Mouse (Mus musculus) testis, postnatal 14 days (tissue): ENCODE measurements around the gene Cacna2d4.
"Not testable (repeated sequence)": the region's sequence is repeated elsewhere in the genome, so short reads cannot be mapped to it uniquely, and the experiment has no call there.

Experiments
- DNase-seq: peaks from one replicate; pipeline ENCODE4 v3.0.0; 2021; ENCODE audit warnings: low spot score

Gene Cacna2d4

DNA sequence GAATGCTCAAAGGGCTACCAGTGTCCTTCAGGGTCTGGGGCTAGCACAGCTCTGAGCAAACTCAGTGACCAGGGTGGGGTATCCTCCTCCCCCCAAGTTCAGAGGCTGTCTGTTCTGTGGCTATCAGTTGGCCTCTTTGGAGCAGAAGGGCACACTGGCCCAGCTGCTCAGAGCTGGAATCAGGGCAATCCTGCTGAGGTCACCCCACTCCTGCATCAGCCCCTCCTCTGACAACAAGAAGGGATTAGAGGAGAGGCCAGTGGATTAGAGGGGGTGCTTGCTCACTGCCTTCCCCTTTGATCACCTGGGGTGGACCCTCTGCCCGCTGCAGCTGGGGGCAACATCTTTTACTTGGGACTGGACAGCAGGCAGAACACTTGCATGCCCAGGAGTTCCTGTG lies at the start of gene Cacna2d4:
Cacna2d4 (plus strand) TSS at position 286 of the 400 bp plus-strand sequence.
- no peak for DNase-seq

DNA sequence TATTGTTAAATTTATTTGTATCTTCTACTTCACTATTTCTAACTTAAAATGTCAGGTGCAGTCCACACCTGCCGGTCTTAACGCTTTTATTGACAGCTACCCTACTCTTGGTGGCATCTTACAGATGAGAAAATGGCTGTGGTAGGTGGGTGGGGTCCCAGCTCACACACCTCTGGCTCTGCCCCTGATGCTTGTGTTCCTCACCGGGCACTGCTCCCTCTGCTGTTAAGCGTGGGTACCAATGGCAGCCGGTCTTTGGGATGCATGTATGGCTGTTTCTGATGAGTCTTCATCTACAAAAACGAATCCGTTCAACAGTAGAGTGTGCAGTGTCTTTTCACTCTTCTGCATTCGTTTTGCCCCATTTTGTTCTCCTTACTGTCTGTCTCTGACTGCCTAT lies 49.7 kb upstream of the Cacna2d4 start:
- DNase-seq = no peak

DNA sequence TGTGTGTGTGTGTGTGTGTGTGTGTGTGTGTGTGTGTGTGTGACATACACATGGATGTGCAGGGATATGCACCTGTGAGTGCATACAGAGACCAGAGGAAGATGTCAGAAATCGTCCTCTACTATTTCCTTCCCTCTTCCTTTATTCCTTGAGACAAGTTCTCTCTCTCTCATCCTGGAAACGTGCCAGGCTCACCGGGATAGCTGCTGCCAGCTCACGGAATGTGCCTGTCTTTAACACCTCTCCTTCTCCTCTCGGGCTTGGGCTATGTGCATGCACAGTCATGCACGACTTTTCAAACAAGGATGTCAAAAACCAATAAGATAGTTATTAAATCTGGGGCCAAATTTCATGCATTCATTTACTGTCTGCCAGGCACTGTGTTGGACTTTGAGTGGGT lies 48.7 kb upstream of the Cacna2d4 start:
- no peak for DNase-seq

DNA sequence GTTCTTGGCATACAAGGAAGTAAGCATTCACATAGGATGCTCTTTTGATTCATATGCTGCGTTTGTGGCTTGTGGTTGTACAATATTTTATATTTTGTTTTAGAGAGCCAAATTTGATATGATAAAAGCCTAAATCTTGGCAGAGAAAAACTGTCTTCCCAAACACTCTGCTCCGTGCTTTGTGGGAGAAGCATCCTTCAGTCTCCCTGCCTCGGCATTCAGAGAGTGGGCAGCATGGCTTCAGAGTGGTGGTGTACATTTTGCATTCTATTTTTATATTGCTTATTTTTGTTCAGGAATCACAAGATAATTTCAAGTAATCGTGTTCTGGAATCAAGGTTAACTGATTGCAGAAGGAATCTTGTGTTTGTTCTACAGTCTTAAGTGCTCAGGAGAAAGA lies 44.8 kb upstream of the Cacna2d4 start:
- DNase-seq = no peak

GRCm38 (mm10) chr6:119193571-119194154 lies 42.7 kb upstream of the Cacna2d4 start:
- no peak for DNase-seq

GRCm38 (mm10) chr6:119194161-119194560 lies 42.2 kb upstream of the Cacna2d4 start:
- no peak for DNase-seq

DNA sequence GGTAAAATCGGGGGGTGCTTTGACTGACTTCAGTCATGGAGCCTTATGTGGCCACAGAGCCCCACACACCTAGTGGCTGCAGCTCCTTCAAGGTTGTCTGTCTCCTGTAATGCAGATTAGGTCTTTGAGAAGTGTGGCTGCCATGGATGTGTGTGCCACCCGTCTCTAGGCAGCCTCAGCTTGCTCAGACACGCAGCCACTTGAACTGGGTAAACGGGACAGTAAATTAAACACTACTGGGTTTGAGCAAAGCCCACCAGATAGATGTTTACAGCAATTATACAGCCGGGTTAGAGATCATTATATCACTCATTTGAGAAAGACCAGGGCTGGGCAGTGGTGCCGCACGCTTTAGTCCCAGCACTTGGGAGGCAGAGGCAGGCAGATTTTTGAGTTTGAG lies 41.7 kb upstream of the Cacna2d4 start:
- no peak for DNase-seq

DNA sequence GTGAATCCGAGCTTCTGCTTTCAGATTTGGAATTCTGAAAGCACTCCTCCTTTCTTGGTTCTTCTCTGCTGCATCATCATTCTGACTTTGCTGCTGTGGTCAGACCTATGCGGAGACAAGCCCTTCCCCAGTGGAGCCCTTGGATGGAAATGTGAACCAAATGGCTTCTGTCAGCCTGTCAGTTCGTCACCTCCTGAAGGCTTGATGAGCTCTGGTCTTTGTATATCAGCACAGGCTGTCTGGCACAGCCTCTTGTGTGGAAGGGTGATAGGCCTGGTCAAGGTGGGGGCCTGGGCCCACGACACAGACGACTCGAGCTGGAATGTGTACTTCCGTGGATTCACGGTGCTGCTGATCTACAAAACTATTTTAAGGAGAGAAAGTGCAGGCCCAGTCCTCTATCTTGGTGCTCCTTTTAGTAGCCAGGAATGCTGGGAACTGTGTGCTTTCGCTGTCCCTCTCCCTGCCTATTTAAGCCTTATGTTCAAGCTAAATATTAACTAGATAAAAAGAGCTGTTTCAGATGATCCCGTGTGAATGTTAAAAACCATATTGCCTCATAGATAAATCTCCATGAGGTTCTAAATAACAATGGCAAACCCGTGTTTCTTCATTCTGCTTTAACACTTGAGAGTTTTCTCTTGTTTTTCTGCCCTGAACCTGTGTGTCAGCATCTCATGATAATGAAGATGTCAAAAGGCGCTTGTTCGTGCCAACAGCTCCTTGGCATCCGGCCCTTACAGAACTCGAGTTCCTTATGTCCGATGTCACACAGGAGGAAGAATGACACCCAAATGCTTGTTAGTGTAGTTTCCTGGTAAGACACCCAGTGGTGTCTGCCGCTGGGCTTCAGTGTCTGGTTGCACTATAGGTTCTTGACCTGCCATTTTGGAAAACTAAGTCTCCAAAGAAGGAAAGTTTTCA lies 39.7 kb upstream of the Cacna2d4 start, which contains the start of gene Cacna1c:
Cacna1c (minus strand) TSS at position 37 of the 924 bp plus-strand sequence.
- no peak for DNase-seq

GRCm38 (mm10) chr6:119198534-119199273 lies 37.6 kb upstream of the Cacna2d4 start:
- no peak for DNase-seq

DNA sequence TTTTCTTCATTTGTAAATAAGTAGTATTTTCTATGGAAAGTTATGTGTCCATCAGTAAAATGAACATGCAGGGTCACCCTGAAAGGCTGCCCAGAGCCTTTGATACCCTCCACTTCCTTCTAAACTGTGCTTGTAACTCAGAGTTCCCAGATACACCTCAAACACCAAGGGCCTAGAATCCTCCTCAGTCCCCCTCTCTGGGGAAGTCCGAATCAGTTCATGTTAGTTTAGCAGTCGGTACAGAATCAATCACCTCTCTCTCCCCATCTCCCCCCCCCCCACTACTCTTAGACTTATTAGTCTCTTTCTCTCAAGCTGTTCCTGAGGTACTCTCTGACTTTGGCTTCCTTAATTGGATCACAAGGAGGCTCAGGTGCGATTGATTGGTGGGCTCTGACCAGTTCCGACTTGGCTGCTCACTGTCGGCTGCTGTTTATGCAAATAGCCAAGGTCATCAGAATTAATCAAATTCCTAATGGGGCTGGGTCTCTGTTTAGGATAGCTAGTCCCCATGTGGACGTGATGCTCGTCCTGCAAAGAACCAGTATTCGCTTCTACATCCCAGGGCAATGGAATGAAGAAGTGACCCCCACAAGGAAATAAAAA lies 36.9 kb upstream of the Cacna2d4 start:
- no peak for DNase-seq

- no peak for DNase-seq
Observed at GRCm38 (mm10) chr6:119200362-119200761, 36.0 kb upstream of the Cacna2d4 start.

DNA sequence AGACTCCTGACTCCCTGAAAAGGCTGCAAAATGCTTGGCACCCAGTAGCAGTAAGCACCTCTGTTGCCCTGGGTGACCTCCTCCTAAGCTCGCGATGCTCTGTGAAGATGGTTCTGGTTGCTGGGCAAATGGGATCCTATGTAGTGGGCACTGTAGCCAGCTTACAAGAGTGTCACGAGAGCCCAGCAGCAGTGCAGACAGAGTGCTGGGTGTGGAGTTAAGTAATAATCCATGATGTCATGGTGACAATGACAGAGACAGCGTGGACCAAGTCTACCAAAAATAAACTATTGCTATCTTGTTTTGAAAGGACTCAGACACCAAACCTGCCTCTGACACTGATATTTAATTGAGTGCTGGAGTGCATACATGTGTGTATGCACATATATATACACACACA lies 34.8 kb upstream of the Cacna2d4 start:
- no peak for DNase-seq

DNA sequence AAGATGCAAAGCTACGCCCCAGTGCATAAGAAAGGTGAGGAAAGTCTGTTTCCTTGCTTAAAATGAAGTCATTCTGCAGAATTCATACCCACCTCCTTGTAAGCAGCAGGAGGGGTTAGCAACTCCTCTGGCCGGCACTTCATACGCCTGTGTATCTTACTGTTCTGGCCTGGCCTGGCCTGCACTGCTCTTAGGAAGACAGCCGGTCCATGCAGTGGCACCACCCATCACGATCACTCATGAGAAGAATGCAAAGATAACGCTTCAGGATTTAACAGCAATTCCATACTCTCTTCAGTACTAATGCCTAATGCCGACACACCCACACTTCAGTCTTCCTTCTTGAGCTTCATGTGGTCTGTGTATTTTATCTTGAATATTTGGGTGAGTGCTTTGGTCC lies 32.0 kb upstream of the Cacna2d4 start:
- DNase-seq = no peak

DNA sequence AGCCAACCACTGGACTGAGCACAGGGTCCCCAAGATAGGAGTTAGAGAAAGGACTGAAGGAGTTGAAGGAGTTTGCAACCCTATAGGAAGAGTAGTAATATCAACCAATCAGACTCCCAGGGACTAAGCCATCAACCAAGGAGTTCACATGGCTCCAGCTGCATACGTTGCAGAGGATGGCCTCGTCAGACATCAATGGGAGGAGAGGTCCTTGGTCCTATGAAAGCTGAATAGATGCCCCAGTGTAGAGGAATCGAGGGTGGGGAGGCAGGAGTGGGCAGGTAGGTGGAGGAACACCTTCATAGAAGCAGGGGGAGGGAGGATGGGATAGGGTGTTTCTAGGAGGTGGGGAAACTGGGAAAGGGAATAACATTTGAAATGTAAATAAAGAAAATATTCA lies 31.4 kb upstream of the Cacna2d4 start:
- DNase-seq = no peak

DNA sequence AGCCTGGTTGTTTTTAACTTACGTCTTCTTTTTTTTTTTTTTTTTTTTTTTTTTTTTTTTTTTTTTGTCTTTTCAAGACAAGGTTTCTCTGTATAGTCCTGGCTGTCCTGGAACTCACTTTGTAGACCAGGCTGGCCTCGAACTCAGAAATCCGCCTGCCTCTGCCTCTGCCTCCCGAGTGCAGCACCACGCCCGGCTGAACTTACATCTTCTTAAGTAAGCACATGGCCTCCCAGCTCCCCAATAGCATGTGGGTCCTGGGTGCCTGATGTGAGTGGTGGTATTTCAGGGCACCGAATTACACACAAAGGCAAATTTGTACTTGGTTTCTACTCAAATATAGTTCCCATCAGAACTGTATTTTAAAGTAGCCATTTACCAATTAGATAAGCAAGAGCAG lies 30.3 kb upstream of the Cacna2d4 start:
- DNase-seq = not testable (repeated sequence)

DNA sequence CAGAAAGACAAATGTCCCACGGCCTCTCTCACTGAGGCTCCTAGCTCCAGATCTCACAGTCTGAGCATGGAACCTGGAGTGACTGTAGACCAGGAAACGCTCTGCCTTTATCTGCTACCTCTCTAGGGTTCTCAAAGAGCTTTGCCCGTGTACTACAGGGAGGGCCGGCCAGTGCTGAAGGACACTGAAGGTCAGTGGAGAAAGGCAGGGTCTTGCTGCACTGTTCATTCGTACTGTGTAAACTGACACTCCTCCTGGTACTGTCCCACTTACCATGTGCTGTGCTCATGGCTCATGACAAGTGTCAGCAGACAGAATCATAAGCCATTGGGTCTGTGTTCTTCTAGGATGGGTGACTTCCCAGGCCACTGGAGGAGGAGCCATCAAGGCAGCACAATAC lies 23.0 kb upstream of the Cacna2d4 start:
- no peak for DNase-seq

DNA sequence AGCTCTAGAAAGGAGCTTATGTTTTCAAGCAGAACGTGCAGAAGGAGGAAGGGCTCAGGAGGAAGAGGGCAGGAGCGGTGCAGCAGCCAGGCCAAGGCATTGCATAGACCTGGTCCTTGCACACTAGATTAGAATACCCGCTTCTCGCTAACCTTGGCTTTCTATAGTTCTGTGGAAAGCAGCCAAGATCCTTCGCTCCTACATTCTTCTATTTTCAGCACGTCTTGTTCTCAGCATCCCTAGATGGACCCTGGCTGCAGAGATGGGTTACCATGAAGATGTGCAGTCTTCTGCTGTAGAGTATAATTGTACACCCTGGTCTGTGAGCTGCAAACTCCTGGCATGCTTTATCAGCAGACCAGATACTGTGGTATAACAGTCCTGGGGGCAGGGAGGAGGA lies 22.1 kb upstream of the Cacna2d4 start:
- no peak for DNase-seq

DNA sequence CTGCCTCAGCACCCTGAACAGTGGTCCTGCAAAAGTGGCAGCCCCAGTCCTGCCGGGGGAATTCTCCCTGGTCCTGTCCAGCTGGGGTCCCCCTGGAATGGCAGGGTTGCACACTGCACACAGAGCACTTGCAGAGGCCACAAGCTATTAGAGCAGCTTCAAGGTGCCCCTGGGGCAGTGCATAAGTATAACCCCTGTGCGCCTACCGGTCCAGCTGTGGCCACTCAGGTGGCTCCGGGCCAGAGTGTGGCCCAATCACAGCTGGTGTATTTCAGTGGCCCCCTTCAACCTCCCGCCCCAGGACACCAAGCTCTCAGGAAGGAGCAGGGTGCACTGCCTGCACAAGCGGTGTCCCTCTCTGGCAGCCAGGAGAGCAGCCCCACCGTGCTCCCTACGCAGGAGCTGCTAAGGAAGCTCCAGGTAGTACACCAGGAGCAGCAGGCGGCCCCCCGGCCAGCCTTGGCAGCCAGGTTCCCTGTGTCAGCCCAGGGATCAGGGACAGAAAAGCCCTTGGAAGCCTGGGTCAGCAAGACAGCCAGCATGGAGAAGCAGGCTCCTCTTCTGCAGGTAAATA lies 21.2 kb upstream of the Cacna2d4 start:
- no peak for DNase-seq

- no peak for DNase-seq
Observed at GRCm38 (mm10) chr6:119217661-119218060, 18.7 kb upstream of the Cacna2d4 start.

DNA sequence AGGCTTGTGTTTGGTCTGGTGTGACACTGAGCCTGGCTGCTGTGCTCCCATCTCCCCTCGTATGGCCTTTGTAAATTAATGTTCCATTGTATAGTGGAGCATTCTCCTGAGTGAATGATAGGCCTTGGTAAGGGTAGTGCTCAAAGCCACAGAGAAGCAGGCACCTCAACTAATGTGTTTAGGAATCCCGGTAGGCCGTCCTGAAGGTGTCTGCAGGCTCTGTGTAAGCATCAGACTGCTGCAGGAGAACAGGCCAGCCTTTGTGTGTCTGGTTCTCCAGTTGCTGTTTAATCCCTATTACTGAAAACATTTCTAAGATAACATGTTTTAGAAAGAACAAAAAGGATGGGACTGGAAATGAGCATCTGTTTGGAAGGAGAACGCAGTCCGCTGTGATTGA lies 17.7 kb upstream of the Cacna2d4 start:
- DNase-seq = no peak

- no peak for DNase-seq
Observed at GRCm38 (mm10) chr6:119219237-119219870, 17.0 kb upstream of the Cacna2d4 start.

DNA sequence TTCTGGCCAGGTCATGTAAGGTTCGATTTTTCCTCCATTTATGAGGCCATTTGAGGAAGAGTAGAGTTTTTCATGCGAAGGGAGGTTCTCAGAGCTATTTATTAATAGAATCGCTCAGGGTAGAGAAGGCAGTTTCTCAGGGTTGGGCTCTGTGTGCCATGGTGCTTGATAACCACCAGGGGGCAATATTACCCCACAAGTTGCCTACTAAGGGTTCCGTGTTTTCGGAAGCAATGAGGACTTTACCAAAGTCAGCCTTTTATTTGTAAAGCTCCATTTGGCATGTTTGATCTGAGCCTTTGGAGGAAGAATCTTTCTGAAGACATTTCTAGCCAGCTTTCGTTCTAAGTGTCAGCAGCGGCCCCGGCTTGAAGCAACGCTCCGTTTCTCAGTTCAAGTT lies 16.0 kb upstream of the Cacna2d4 start:
- DNase-seq = no peak
